Mouse (Mus musculus): ENCODE data around the gene Ankrd33. TPM values are rescaled to one million over a fixed set of nuclear protein-coding genes. Genes with fewer than 3 reads are reported as not detected.

Gene Ankrd33
- total RNA-seq (2022) = 1 to 10 TPM in 1 of 4 experiments, under 1 TPM in 3; 0.75 to 1.1 (median 0.79) TPM

DNA sequence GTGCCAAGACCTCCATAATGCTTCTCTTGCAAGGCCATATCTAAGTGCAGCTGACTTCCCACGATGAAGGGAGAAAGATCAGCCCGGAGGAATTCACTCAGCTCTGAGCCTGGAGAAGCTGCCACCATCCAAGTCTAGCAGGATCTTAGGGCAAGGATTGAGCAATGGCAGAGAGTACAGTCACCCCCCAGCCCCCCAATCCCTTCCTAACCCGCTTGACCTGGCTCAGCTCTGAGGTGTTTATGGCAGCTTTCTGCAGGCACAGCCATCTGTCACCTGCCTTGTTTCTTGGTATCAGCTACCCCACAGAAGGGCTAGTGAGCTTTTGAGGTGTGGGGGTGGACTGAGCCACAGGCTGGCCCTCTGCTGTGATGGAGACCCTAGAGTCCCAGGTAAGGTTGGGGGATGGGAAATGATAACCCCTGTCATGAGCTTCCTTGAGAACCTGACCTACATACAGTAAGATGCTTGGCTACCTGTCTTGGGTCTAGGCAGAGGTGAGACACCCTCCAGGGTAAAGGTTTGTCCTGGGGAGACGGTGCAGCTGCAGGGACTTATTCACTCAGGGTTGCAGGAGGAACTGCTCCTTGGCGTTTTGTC is at the start of gene Ankrd33:
TSS of gene Ankrd33 (plus strand) at position 245 of the 600 bp plus-strand sequence.
- DNase-seq = no peak

DNA sequence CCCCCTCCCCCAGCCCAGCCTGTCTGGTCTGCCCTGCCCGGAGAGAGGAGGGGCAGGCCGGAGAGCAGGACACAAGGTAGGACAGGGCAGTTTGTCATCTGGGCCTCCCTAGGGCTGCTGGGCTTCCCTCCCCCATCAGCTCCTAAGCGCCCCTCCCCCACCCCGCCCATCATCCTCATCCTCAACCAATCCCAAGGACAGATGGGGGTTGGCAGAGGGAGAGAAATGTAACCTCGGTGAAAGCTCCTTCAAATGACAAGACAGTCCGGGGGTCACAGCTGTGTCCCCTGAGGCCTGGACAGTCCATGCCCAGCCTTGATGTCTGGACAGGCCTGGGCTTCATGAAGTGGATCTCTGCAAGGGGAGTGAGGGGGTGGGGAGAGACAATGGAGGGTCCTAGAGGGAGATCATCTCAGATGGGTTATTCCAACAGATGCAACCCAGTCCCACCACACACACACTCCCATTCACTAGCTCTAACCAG is 49.1 kb upstream of the Ankrd33 start:
- no peak for DNase-seq

DNA sequence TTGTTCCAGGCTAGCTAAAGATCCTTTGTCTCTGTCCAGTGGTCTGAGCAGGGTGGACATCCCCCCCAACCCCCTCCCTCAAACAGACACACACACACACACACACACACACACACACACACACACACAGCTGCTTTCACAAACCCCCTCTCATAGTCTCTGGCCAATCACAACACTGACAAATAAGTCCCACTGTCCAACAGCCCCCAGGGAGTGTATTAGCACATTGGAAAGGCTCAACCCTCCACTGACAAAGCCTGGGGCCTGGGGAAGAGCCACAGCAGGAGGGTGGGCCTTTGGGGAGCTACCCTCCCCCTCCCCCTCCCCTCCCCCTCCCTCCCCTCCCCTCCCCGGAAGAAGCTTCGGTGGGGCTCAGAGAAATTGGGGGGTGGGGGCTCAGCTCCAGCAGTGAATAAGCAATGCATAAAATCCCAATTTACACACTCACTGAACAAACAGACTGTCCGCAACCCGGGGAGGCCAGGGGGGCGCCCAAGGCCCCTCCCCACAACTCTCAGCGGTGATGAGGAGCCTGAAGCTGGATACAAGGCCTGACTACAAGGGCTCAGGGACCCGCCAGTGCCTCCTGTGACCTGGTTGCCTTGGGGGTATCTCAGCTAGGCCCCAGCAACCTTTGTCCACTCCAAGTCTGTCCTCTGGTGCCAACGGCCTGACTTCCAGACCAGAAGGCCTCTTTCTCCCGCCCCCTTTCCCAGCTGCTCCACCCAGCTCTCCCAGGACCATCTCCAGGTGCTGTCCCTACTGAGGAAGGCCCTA is 48.4 kb upstream of the Ankrd33 start:
- DNase-seq = no peak

DNA sequence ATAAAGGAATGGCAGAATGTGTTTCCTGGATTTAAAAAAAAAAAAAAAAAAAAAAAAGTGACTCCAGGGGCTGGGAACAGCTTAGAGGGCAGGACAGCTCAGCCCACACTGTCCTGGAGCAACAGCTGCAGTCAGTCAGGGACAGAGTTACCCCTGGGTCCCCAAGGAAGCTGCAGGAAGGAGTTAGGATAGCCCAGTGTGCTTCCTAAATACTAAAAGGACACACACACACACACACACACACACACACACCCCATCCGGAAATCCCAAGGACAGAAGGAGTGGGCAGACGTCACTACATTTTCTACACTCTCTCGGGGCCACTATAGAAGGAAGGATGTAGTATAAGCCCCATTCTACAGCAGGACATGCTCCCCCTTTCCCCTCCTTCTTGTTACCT is 47.5 kb upstream of the Ankrd33 start:
- DNase-seq = no peak

DNA sequence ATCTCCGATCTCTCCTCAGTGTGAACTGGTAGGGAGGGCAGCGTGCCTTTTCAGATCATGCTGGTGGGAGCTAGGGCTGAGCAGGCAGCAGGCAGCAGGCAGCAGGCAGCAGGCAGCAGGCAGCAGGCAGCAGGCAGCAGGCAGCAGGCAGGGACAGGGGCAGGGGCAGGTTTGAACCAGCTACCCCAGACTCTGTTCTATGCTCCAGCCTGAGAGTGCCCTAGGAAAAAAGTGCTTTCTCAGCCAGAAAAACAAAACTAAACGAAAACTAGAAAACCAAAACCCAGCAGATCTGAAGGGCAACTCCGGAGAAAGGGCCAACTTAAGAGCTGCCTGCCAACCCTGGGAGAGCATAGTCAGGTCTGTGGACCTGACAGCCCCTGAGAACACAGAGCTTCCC is 46.9 kb upstream of the Ankrd33 start:
- DNase-seq = no peak

DNA sequence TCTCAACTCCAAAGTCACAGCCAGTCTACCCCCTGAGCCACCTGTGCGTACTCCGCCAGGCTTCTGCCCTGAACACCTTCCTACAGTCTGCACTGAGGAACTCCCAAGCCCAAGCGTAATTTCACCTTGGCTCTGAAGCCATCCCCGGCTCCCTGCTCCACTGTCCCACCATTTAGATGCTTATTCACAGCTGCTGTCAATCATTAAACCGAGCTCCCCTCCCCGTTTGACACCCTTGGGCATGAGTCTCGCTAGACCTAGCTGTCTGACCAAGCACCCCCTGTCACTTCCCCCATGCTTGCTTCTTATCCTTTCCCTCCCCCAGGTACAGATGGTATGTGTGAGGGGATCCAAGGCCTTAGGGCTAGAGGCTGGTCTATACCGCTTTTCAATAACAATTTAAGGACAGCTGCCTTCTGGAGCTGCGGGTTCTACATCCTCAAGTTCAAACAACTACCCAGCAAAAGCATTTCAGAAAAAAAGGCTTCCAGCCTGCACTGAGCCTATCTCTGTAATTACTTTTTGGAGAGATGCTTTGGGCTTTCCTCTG is 45.8 kb upstream of the Ankrd33 start:
- DNase-seq = no peak

DNA sequence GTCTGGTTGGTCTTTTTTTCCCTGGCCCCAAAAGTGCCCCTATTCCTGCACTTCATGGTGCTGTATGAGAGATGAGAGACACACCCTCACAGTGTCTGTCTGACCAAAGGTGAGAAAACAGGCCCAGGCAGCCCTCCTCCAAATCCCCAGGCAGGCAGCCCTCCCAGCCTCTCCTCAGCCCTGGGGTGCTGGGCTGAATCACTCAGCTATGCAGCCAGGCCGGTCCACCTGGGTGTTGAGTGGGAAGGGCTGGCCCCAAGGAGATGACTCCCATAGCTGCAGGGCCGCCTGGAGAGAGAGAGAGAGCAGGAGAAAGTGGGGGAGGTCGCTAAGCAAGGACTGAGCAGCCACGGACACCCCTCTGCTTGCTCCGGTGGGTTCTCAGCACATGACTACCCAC is 44.8 kb upstream of the Ankrd33 start:
- no peak for DNase-seq

DNA sequence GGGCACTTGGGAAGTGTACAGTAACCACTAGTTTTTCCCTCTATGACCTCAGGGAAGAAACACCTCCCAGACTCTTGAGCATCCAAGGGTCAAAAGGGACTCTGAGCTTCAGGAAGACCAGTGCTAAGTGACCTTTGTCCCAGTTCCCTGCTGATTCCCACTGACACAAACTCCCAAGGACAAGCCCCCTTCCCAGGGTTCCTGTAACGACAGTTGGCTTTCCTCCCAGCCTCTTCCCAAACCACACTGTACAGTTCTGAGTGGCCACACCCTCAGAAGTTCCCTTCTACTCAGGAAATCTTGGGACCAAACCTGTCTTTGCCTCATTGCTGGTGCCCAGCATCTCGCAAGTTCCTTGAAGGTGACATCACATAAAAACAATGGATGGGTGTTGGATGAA is 42.8 kb upstream of the Ankrd33 start:
- no peak for DNase-seq

DNA sequence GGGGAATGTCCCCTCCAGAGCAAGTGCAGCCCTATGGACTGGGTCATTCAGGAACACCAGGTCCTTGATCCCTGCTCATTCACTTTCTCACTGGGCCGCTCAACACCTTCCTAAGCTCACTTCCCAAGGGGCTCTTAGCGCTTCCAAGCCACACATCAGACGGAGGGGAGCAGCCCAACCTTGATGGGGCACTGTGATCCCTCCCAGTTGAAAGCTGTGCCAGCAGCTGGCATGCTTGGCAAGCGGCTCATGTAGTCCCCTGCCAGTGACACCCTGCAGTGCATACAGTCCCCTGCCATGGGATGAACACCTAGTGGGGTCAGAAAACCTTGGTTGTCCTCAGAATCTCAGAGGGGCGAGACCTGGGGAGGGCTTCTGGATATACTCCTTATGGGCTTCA is 41.5 kb upstream of the Ankrd33 start:
- no peak for DNase-seq

DNA sequence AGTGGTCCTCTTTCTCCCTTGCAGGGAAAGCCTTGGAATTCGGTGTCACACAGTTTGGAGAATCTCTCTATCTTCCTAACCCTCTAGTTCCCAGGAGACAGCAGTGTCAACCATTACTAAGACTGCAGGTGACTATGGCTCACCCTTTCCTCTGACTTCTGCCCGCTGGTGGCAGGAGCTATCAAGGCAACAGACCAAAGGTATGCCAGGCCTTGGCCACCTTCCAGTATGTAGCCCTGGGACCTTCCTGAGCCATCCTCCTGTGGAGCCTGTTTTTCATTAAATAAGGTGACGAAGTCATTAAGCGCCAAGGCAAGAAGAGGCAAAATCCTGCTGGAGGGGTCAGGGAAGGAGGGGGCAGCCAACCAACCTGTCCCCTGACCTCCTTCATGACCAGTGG is 40.4 kb upstream of the Ankrd33 start:
- DNase-seq = no peak

DNA sequence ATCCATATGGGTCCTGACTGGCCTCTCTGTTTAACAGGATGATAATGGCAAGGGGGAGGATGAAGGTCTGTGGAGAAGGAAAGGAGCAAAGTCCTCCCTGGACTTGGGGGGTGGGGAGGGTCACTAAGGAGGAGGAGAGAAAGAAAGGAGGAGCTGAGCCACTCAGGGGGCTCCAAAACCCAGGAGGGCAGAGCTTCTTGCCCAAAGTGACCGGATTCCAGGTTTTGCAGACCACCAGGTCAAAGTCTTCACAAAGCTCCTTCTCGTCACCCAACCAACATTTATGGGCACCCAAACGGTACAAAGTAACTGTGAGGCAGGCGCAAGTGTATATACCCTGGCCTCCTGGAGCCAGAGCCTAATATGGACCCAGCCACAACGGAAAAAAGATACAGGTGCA is 39.9 kb upstream of the Ankrd33 start:
- no peak for DNase-seq

DNA sequence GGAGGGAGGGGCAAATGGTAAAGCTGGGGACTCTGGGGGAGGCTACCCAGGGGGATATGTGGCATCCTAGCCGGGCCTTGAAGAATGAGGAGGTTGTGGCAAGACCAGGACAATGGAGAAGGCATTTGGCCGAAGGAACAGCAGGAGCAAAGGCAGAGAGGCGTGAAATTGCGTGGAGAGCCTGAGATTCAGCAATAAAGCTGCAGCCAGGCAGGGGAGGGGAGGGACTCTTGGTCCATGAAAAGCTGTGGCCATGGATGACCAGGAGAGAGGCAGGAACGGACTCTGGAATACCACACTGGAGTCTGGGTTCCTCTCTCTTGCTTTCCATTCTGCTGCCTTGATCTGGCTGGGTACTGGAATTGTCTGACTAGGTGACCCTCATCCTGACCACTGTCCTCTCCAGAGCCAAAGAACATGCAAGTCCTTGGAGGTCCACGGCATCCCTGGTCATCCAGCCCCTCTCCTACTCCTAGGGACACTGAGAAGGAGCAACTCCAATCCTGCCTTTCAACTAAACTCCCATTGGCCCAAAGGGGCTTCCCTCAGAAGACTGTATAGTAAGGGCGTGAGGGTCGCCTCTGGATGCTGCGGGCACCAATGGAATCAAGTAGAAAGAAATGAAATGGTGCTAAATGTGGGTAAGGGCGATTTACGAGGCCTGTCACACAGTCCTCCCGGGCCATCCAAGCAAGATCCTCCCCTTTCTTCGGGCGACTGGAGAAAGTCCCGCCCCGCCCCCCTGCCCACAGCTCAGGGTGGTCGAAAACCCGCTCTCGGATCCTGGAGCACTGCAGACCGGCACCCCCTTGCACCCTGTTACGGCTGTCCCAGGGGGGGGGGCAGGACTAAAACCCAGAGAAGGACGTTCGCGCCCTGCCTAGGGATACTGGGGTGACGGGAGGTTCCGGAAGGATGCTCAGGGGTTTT is 39.2 kb upstream of the Ankrd33 start:
- no peak for DNase-seq

DNA sequence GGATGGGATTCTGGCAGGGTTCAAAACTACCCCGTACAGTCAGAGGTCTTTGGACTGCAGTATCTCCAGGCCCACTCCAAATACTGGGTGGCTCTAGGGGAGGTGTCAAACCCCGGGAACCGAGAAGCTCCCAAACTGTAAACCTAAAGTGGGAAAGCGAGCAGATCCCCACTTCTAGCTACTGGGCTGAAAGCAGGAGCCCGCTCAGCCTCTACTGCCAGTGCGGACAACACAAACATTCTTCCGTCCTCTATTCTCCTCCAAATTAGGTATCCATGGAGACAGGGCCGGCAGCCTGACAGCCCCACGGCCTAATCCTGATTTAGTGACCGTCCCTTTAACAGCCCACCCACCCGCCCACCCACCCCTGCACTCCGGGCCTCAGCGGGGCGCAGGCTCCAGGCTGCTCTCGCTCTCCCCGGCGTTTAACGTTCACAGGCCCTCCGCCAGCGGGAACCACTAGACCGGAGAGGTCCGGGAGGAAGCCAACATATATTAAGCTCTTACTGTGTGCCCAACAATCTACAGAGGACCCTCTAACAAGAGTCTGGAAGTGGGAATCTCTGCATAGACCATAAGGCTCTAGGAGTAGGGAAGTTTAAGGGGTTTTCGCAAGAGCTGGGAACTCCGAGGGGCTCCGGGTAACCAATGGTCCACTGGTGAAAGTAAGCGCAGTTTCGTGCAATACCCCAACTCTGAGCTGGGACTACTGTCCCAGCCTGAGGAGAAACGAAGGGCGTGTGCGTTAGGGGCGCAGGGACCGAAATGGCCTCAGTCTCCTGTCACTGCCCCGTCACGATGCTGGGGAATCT is 38.3 kb upstream of the Ankrd33 start:
- DNase-seq = no peak

DNA sequence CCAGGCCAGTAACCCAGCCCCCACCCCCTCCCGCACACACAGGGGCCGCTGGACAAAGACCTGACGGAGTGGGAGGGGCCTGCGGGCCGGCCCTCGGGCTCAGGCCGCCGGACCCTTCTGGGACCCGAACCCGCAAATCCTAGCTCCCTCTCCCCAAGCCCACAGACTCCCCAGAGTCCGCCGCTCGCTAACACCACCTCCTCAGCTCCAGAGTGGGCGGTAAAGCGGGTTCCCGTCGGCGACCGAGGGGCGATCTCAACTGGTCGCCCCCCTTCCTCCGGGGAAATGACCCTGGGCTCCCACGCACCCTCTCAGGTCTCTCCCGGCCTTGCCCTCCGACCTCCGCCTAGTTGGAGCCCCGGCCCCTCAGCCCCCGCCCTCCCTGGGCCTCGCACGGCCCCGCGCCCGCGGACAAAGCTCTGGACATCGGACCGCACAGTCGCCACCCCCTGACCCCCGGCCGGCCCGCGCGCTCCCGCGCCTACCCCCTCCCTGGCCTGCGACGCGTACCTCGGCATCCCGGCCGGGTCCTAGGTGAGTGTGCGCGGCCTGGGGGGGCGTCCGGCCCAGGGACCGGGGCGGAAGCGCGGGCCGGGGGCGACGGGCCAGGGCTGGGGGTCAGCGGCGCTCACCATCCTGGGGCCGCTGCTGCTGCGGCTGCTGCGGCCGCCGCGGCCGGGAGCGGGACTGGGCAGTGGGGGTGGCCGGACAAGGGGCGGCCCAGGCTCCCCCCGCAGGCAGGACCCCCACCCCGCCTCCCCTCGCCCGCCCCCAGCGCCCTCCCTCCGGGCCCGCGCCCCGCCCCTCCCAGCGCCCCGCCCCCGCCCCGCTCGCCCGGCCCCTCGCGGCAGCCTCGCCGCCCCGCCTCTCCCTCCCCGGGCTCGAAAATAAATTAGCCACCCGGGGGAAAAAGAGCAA is 37.5 kb upstream of the Ankrd33 start, which contains the start of gene Fignl2:
TSS of gene Fignl2 (minus strand) at position 755 of the 918 bp plus-strand sequence.
- no peak for DNase-seq

DNA sequence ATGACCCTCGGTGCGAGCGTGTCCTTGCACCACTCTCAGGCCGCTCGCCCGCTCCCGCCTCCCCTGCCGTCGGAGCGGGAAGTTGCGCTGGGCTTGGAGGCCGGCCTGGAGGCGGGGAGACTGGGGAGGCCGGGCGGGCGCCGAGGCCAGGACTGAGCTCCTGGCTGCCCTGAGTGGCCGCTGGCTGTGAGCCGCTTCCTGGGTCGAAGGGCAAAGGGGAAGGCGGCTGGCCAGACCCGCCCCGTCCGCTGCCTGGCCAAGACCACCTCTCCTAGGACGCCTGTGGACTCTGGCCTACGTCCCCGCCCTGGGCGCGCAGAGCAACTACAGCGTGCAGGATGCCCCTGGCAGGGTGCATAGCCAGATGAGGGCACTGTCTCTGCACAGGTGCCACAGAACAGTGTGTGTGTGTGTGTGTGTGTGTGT is 36.8 kb upstream of the Ankrd33 start:
- DNase-seq = peak; percentile 93

DNA sequence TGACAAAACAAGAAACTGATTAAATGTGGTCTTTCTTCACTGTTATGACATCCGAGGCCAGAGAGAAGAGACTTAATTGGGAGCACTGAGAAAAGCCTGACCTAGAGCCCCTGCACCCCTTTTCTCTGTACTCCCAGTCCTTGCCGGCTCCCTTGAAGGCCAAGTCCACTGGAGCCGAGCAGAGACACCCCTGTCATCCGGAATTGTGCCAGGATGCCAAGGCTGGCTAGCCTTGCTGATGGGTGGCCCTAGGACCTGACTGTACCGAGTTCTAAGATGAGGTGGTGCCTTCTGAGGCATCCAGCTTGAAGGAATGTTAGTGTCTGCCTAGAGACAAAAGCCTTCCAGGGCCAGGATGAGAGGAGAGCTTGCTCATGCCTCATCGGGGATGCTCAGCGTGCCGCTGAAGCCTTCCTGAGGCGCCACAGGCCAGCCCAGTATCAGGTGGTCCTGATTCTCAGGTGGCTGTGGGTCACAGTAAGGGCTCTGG is 35.5 kb upstream of the Ankrd33 start:
- DNase-seq = no peak

DNA sequence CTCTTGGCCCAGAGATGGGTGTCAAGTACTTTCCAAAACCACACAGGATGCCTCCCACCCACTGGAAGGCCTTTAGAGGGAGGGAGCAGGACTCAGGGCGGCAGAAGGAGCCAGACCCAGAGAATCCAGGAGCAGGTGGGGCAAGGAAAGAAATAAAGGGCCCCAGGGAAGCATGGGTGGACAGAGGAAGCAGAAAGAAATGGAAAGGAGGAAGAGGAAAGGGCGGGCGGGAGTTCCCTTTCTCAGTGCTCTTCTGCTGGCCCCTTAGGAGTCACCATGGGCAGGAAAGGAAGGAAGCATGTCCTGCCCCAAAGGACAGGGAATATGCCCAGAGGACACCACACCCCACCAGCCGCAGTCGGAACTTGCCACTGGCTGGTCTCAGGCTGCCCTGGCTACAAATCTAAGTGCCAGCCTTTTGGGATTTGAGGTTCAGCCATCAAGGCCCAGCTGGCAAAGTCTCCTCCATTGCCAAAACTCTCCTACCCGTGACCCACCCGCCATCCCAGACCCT is 34.5 kb upstream of the Ankrd33 start:
- no peak for DNase-seq

DNA sequence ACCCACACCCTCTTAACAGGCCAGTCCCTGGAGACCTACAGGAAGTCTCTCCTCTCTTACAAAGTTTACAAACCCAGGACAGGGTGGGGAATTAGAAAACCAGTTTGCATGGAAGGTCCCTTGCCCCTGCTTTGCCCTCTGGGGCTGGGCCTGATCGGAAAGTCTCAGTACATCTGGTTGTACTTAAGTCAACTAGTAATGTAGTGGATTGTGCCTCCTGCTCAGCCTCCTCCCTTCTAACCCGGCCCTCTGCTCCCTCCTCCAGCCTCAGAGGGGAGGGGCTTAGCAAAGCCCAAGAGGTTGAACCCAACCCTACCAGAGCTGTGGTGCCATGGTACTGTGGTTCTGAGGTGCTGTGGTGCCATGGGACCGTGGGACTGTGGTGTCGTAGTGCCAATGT is 33.3 kb upstream of the Ankrd33 start:
- DNase-seq = no peak

DNA sequence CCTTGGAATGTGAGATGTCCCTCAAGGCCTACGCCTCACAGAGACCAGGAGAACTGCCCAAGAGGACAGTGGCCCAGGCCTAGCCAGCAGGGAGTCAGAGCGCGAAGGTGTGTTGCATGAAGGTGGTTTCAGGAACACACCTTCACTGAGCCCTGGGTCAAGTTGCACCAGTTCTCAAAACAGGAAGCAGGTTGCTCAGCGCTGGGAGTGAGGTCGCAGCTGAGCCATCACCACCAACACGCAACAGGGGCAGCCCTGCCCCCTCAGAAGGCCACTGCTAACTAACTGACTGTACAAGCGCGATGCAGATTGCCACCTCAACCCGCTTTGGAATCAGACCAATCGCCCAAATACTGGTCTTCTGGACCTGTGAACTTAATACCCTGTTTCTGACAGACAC is 31.1 kb upstream of the Ankrd33 start:
- DNase-seq = no peak

DNA sequence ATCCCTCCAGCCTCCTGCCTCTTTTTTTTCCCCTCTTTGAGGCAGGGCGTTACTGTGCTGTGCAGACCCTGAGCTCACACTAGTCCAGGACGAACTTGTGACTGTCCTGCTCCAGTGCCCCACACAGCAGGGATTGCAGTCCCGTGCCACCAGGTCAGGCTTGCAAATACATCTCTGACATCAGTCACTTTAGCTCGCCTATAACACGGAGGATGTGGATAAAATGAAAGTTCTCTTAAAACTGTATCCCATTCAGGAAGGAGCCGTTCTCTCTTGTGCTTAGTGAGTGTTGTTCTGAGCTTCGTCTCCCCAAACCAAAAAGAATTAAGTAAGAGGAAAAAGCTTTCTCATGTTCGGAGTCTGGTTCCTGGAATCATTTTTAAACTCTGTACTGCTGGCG is 29.1 kb upstream of the Ankrd33 start:
- no peak for DNase-seq
